Mouse (Mus musculus) forebrain, embryonic 13.5 days (tissue): Measurements from ENCODE around the gene Slc36a4. TPM values are rescaled to one million over a fixed set of nuclear protein-coding genes. Genes with fewer than 3 reads are reported as not detected.

Experiments used
- ATAC-seq: fragments of 200-750 bp; cut with Nextera tagmentation; 2 replicates; pipeline ENCODE4 v1.8.0; 2017
- H3K27ac ChIP-seq: fragments of 300-500 bp; sonication (generic); 2 replicates; pipeline ENCODE4 v1.5.1; 2015; ENCODE audit warnings: inconsistent platforms, mild to moderate bottlenecking, moderate library complexity
- H3K27me3 ChIP-seq: fragments of 300-500 bp; sonication (generic); 2 replicates; pipeline ENCODE4 v1.6.1; 2015; ENCODE audit warnings: mild to moderate bottlenecking, inconsistent platforms
- H3K36me3 ChIP-seq: fragments of 300-500 bp; sonication (generic); 2 replicates; pipeline ENCODE4 v1.6.1; 2015; ENCODE audit warnings: mild to moderate bottlenecking, inconsistent platforms; ENCODE audit not compliant: poor library complexity, severe bottlenecking
- H3K4me1 ChIP-seq: fragments of 300-500 bp; sonication (generic); 2 replicates; pipeline ENCODE4 v1.6.1; 2015; ENCODE audit warnings: inconsistent platforms
- H3K4me2 ChIP-seq: fragments of 300-500 bp; sonication (generic); 2 replicates; pipeline ENCODE4 v1.6.1; 2015; ENCODE audit warnings: inconsistent platforms, mild to moderate bottlenecking, moderate library complexity
- H3K4me3 ChIP-seq: fragments of 300-500 bp; sonication (generic); 2 replicates; pipeline ENCODE4 v1.5.1; 2015; ENCODE audit warnings: mild to moderate bottlenecking, inconsistent platforms
- H3K9ac ChIP-seq: fragments of 300-500 bp; sonication (generic); 2 replicates; pipeline ENCODE4 v1.6.1; 2015; ENCODE audit warnings: mild to moderate bottlenecking, inconsistent platforms
- H3K9me3 ChIP-seq: fragments of 300-500 bp; sonication (generic); replicated peaks from 2 replicates; pipeline ENCODE4 v1.6.1; 2016; ENCODE audit warnings: inconsistent platforms
- WGBS: fragments of 180-500 bp; shearing (Covaris S2); methylation state at CpG from one replicate; pipeline ENCODE4 v1.1.7; 2015; 5-methylcytosine and 5-hydroxymethylcytosine counted together
- polyA plus RNA-seq: library from polyadenylated mRNA; unstranded; fragments of >200 nt; fragmentation: Nextera tagmentation; extraction: Ambion mirVana; gene quantifications from 2 replicates; pipeline ENCODE4 v1.2.1, GENCODE M21; 2015

Gene Slc36a4
- polyA plus RNA-seq, 1 experiment from 2014 or later: 21.5 TPM

GRCm38 (mm10) chr9:15710821-15711565 lies 1.5 kb downstream of the Slc36a4 start:
- peak overlapping the region; percentile 72 for H3K4me3 ChIP-seq
- 0 out of 2 replicates have a peak overlapping the region, but pooled peaks have one; percentile 8 for H3K9ac ChIP-seq
- H3K4me1 ChIP-seq: peaks cover 42% of the 10 kb centered on the region
- H3K36me3 ChIP-seq: no peaks in the 10 kb centered on the region
- H3K9me3 ChIP-seq: no peaks in the 10 kb centered on the region
- no peaks in the 10 kb centered on the region for H3K27me3 ChIP-seq
- 90% methylated on average over 13 of the region's 13 CpGs for WGBS
- H3K27ac ChIP-seq: no peak overlapping the region
- H3K4me2 ChIP-seq: peak overlapping the region; percentile 80
- no peak for ATAC-seq

DNA sequence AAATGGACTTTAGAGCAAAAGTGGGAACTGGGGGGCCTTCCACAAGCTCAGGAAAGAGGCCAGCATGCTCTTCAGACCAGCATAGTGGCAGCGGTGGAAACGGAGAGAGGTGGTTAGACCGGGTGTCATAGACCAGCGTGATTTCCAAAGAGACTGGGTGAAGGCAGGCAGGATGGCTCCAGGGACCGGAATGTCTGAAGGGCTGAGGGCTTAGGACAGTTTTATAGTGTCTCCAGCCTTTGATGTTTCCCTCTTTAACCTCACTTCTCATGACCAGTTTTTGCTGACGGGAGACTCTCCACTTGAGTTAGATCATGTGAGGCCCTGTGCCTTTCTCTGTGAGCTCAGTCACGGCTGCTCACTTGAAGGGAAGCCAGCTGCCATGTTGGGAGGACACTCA lies 2.1 kb downstream of the Slc36a4 start:
- 88% methylated on average over 7 of the region's 7 CpGs for WGBS
- ATAC-seq: no peak
- no peaks in the 10 kb centered on the region for H3K36me3 ChIP-seq
- no peaks in the 10 kb centered on the region for H3K9me3 ChIP-seq
- H3K9ac ChIP-seq: 0 out of 2 replicates have a peak overlapping the region, but pooled peaks have one; percentile 8
- H3K27ac ChIP-seq: no peak overlapping the region
- no peaks in the 10 kb centered on the region for H3K27me3 ChIP-seq
- H3K4me1 ChIP-seq: peaks cover 42% of the 10 kb centered on the region
- peak overlapping the region; percentile 80 for H3K4me2 ChIP-seq
- H3K4me3 ChIP-seq: no peak overlapping the region

DNA sequence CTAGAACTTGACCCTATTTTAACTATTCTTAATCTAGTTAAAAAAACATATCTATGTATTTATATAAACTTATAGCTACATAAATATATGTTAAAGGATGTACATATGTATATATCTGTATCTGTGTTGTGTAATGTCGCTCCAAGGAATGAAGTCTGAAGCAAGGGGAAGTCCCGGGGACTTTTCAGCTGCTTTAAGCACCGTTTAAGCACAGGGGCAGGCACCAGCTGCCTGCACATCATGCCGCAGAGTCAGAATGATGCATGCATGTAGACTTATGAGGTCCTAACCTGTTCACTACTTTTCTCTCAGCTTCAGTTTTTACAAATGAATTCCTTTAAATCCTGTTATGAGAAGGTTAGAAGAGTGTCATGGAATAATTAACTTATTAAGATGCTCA lies 5.3 kb downstream of the Slc36a4 start:
- H3K9me3 ChIP-seq: no peaks in the 10 kb centered on the region
- no peaks in the 10 kb centered on the region for H3K27me3 ChIP-seq
- H3K27ac ChIP-seq: no peak overlapping the region
- H3K4me1 ChIP-seq: peaks cover 36% of the 10 kb centered on the region
- no peak overlapping the region for H3K4me2 ChIP-seq
- H3K4me3 ChIP-seq: no peak overlapping the region
- no peak for ATAC-seq
- WGBS: 86% methylated on average over 4 of the region's 4 CpGs
- peaks cover 4% of the 10 kb centered on the region; the same call in 1 of the 2 replicates for H3K36me3 ChIP-seq
- H3K9ac ChIP-seq: no peak overlapping the region

DNA sequence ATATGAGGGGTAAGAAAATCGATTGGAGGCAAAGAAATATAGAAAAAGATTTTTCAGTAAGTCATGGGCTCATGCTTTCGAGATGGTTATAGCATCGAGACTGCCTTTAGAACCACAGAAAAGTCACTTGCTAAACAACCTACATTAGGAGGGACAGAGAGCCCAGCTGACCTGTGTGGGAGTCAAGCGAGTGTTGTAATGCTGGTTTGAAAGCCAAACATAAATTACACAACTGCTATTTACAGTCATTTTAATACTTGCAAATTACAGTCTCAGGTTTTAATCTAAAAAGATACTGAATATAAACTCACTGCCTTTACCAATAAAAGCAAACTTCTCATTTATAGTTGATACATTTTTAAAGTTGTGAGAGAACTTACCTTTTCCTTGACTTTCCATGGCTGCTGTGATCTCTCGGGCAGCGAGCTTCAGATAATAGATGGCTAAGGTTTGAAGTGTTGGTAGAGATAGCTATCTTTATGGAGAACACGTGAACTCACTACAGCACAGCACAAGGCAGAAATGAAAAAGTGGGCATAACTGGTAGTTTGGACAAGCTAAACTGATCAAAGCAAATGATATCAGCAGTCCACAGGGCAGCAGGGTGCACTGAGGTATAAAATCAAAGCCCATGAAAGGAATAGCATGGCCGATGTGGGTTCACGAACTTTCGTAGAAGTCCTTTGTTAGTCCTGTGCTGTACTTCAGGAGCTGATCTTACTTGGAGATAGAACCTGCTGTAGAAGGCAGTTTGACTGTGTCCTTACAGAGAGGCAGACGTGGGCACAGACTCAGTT lies 5.9 kb downstream of the Slc36a4 start:
- Histone ChIP-seq H3K9me3 (no peaks in the 10 kb centered on the region), H3K27ac (no peak overlapping the region), H3K4me2 (no peak overlapping the region), H3K27me3 (no peaks in the 10 kb centered on the region), H3K36me3 (peaks cover 4% of the 10 kb centered on the region; the same call in 1 of the 2 replicates), H3K4me3 (no peak overlapping the region), H3K4me1 (peaks cover 35% of the 10 kb centered on the region), H3K9ac (no peak overlapping the region)
- 86% methylated on average over 11 of the region's 11 CpGs for WGBS
- no peak for ATAC-seq

- WGBS: 90% methylated on average over 4 of the region's 4 CpGs
These were observed 7.8 kb downstream of the Slc36a4 start for GRCm38 (mm10) chr9:15717363-15717762.

DNA sequence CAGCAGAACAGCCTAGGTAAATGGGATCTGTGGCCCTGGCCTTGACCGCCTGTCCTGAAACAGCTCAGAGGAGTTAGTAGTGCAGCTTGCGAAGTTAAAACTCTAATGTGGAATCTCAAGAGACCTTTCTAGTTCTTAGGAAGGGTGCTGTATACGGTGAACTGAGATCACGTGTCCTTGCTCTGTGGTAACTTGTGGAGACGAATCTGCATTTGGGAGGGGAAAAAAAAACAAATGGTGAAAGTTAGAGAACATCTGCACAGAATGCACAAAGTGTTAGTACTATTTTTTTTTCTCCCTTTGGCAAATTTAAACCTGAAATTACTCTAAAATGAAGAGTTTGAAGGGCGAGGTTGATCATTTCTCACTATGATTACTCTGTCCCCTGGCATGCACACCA lies 8.8 kb downstream of the Slc36a4 start:
- 92% methylated on average over 6 of the region's 6 CpGs for WGBS
- peaks cover 30% of the 10 kb centered on the region for H3K4me1 ChIP-seq
- ATAC-seq: no peak
- H3K36me3 ChIP-seq: peaks cover 13% of the 10 kb centered on the region
- no peak overlapping the region for H3K4me3 ChIP-seq
- H3K27me3 ChIP-seq: no peaks in the 10 kb centered on the region
- H3K9me3 ChIP-seq: no peaks in the 10 kb centered on the region
- H3K4me2 ChIP-seq: no peak overlapping the region
- no peak overlapping the region for H3K27ac ChIP-seq
- H3K9ac ChIP-seq: no peak overlapping the region

More at GRCm38 (mm10) chr9:15717363-15717762, 7.8 kb downstream of the Slc36a4 start:
- Histone ChIP-seq H3K4me3 (no peak overlapping the region), H3K27me3 (no peaks in the 10 kb centered on the region), H3K9ac (no peak overlapping the region), H3K9me3 (no peaks in the 10 kb centered on the region), H3K36me3 (peaks cover 6% of the 10 kb centered on the region; the same call in 1 of the 2 replicates), H3K27ac (no peak overlapping the region), H3K4me1 (peaks cover 35% of the 10 kb centered on the region), H3K4me2 (no peak overlapping the region)
- no peak for ATAC-seq

DNA sequence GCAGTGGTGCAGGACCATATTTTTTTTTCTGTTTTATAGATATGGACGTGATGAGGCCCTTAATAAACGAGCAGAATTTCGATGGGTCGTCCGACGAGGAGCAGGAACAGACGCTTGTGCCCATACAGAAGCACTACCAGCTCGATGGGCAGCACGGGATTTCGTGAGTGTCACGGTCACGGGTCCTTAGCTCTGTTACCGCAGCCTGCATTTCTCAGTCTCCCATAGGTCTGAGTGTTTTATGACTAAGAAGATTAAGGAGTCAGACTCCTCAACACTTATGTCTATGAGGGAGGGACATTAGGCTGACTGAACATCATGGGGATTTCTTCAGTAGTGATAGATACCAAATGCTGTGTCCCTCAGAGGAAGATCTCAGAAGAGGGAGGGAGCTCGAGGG lies 10.1 kb downstream of the Slc36a4 start:
- no peak overlapping the region for H3K27ac ChIP-seq
- WGBS: 92% methylated on average over 14 of the region's 14 CpGs
- H3K9ac ChIP-seq: no peak overlapping the region
- no peaks in the 10 kb centered on the region for H3K27me3 ChIP-seq
- H3K4me1 ChIP-seq: peaks cover 23% of the 10 kb centered on the region
- H3K4me3 ChIP-seq: no peak overlapping the region
- peaks cover 26% of the 10 kb centered on the region for H3K36me3 ChIP-seq
- H3K9me3 ChIP-seq: no peaks in the 10 kb centered on the region
- no peak overlapping the region for H3K4me2 ChIP-seq
- no peak for ATAC-seq

GRCm38 (mm10) chr9:15720556-15720955 lies 11.0 kb downstream of the Slc36a4 start:
- H3K27ac ChIP-seq: peak overlapping the region; percentile 68
- no peak overlapping the region for H3K4me3 ChIP-seq
- no peaks in the 10 kb centered on the region for H3K9me3 ChIP-seq
- H3K36me3 ChIP-seq: peaks cover 35% of the 10 kb centered on the region
- WGBS: 87% methylated on average over 8 of the region's 8 CpGs
- no peak for ATAC-seq
- H3K4me2 ChIP-seq: no peak overlapping the region
- H3K4me1 ChIP-seq: peaks cover 23% of the 10 kb centered on the region
- H3K27me3 ChIP-seq: no peaks in the 10 kb centered on the region
- no peak overlapping the region for H3K9ac ChIP-seq

DNA sequence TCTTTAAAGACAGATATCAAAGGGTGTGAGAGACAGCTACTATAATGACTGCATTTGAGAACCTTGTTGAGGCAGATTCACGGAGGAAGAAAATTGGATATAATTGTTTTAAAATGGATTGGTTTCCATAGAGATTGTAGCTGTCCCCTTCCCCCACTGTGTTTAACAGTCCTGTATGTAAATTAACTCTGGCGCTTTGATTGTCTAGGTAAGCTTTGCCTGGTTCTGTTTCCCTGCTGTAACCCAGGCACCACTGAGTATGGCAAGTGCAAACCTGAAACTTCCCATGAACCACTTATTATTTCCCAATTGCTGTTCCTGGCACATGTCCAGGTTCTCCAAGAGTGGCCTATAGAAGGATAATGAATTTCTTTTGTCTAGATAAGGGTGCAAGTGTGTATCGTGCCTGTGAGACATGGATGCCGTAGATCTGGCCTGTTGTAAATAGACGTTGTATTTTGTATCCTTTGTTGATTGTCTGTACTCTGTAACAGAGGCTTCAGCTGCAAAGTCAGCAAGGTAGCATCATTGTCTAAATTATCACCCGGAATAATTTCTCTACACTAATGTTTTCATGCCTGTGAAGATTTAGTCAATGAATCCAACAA lies 11.8 kb downstream of the Slc36a4 start:
- H3K27me3 ChIP-seq: no peaks in the 10 kb centered on the region
- H3K4me1 ChIP-seq: peaks cover 23% of the 10 kb centered on the region
- no peak overlapping the region for H3K9ac ChIP-seq
- peak overlapping the region; percentile 68 for H3K27ac ChIP-seq
- no peak overlapping the region; the same call in 1 of the 2 replicates for H3K4me2 ChIP-seq
- H3K4me3 ChIP-seq: no peak overlapping the region
- no peaks in the 10 kb centered on the region for H3K9me3 ChIP-seq
- peaks cover 42% of the 10 kb centered on the region for H3K36me3 ChIP-seq
- WGBS: 15% methylated on average over 6 of the region's 6 CpGs
- peak; percentile 96 for ATAC-seq

DNA sequence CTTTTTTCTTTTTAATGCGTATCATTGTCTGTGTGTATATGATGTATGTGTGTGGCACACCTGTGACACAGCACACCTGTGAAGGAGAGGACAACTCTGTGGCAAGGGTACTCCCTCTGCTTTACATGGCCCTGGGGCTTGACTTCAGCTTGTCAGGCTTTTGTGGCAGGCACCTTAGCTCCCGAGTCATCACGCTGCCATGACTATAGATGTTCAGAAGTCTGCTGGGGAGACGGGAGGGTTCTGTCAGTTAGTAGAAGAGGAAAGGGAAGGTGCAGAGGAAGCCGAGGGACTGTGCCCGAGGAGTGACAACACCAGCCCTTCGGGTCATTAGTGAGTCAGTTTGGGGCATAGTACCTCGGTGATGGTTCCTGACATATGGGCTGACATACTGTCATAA lies 13.0 kb downstream of the Slc36a4 start:
- ATAC-seq: no peak
- Histone ChIP-seq H3K27ac (peak overlapping the region; percentile 68), H3K27me3 (no peaks in the 10 kb centered on the region), H3K9me3 (no peaks in the 10 kb centered on the region), H3K4me3 (no peak overlapping the region), H3K4me1 (peaks cover 23% of the 10 kb centered on the region), H3K9ac (no peak overlapping the region), H3K36me3 (peaks cover 54% of the 10 kb centered on the region), H3K4me2 (no peak overlapping the region)
- 91% methylated on average over 8 of the region's 8 CpGs for WGBS

- Histone ChIP-seq H3K27ac (no peak overlapping the region), H3K9me3 (no peaks in the 10 kb centered on the region), H3K9ac (no peak overlapping the region), H3K4me3 (no peak overlapping the region), H3K4me2 (no peak overlapping the region), H3K36me3 (peaks cover 89% of the 10 kb centered on the region), H3K4me1 (peaks cover 12% of the 10 kb centered on the region), H3K27me3 (no peaks in the 10 kb centered on the region)
- WGBS: 94% methylated on average over 8 of the region's 8 CpGs
- ATAC-seq: no peak
These were observed 17.6 kb downstream of the Slc36a4 start for GRCm38 (mm10) chr9:15727168-15727567.
